Mouse (Mus musculus) forebrain, embryonic 12.5 days (tissue): ENCODE measurements around the gene D630023F18Rik. TPM values are rescaled to one million over a fixed set of nuclear protein-coding genes. Genes with fewer than 3 reads are reported as not detected.

ENCODE experiments used
- polyA plus RNA-seq: library from polyadenylated mRNA; unstranded; fragments of >200 nt; fragmentation: Nextera tagmentation; extraction: Ambion mirVana; gene quantifications from 2 replicates; pipeline ENCODE4 v1.2.1, GENCODE M21; 2016

D630023F18Rik gene
- polyA plus RNA-seq, 1 experiment from 2014 or later = 0.28 TPM

Other genes with a start within 250 kb of the D630023F18Rik start
- 7.8 and 8.9 TPM in 2 replicates for gene Plekhm3, start 166.4 kb downstream of the D630023F18Rik start, polyA plus RNA-seq
- gene Akr1cl, start 90.5 kb downstream of the D630023F18Rik start, polyA plus RNA-seq = 0.13 TPM in 1 of 2 replicates, not detected in the other
- not detected in 2 replicates for gene Cryge, start 72.1 kb downstream of the D630023F18Rik start, polyA plus RNA-seq
- gene Crygd, start 59.8 kb downstream of the D630023F18Rik start, polyA plus RNA-seq = not detected in 2 replicates
- gene Crygc, start 49.5 kb downstream of the D630023F18Rik start, polyA plus RNA-seq = not detected in 2 replicates
- not detected in 2 replicates for gene Crygb, start 40.9 kb downstream of the D630023F18Rik start, polyA plus RNA-seq
- 0.33 TPM in 1 of 2 replicates, not detected in the other for gene Cryga, start 19.8 kb downstream of the D630023F18Rik start, polyA plus RNA-seq
- not detected in 2 replicates for gene Gm28845, start 3.7 kb downstream of the D630023F18Rik start, polyA plus RNA-seq
- 343 and 355 TPM in 2 replicates for gene Idh1, start 63.3 kb upstream of the D630023F18Rik start, polyA plus RNA-seq
- 18.1 and 20.6 TPM in 2 replicates for gene Pikfyve, start 63.5 kb upstream of the D630023F18Rik start, polyA plus RNA-seq
- 0.28 and 0.40 TPM in 2 replicates for gene Pth2r, start 158.8 kb upstream of the D630023F18Rik start, polyA plus RNA-seq